Mouse (Mus musculus): Measurements from ENCODE around the gene Inpp5a. TPM values are rescaled to one million over a fixed set of nuclear protein-coding genes. Genes with fewer than 3 reads are reported as not detected.

The Inpp5a gene
- total RNA-seq, 4 experiments from 2014 or later, result 85.2 to 98.8 (median 89.6) TPM

GRCm38 (mm10) chr7:139445621-139446020 is 56.7 kb downstream of the Inpp5a start:
- DNase-seq, result no peak

- DNase-seq, result no peak
Observed at GRCm38 (mm10) chr7:139447381-139447780, 58.5 kb downstream of the Inpp5a start.

GRCm38 (mm10) chr7:139450186-139450998 is 61.5 kb downstream of the Inpp5a start:
- DNase-seq, result peak; percentile 73

DNA sequence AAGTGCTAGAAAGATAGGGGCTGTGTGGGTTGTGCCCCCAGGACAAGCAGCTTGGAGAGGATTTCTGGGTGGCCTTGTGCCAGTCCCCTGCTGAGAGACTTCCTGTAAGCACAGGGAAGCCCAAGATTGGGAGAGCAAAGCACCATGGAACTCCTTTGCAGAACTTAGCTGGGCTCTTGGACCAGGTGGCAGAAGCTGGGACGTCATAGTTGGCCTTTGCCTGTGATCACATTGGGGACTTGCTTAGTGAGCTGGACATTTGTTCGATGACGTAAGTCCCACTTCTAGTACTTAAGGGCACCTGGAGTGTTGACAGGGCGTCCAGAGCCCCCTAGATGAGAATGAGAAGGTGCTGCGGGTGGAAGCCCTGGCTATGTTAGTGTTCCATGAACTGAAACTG is 62.8 kb downstream of the Inpp5a start:
- DNase-seq, result no peak

DNA sequence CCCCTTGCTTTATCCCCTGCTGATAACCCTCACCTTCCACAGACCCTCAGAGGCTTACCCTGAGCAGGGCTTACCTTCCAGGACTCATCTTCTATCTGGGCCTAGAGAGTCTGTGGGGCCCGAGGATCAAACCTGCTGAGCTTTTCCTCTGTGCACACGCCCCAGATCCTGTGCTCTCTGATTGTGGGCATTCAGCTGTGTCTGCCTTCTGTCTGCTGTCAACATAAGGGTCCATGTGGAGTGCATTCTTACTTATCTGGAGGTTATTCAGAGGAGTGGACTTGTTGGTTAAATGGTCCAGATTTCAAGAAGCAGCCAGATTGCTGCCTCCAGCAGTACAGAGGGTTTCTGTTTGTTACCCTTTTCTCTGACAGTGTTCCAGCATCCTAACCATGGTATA is 63.3 kb downstream of the Inpp5a start:
- no peak for DNase-seq

- DNase-seq, result no peak
Observed at GRCm38 (mm10) chr7:139453198-139453597, 64.3 kb downstream of the Inpp5a start.

- DNase-seq, result no peak
Observed at GRCm38 (mm10) chr7:139454285-139454684, 65.4 kb downstream of the Inpp5a start.

DNA sequence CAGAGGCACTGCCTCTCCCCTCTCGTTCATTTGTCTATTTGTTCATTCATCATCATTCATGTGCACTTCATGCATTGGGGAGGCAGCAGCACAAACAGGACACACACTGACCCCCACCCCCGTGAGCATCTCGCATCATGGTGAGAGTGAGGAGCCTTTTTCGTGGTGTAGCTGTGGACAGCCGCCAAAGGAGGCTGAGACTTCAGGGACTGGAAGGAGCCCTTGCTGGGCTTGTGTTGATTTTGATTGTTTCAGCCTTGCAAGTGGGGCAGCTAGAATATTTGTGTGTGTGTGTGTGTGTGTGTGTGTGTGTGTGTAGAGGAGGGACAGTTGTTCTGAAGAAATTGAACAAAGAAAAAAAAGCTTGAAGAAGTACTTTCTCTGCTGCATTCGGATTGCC is 67.8 kb downstream of the Inpp5a start:
- DNase-seq, result no peak

DNA sequence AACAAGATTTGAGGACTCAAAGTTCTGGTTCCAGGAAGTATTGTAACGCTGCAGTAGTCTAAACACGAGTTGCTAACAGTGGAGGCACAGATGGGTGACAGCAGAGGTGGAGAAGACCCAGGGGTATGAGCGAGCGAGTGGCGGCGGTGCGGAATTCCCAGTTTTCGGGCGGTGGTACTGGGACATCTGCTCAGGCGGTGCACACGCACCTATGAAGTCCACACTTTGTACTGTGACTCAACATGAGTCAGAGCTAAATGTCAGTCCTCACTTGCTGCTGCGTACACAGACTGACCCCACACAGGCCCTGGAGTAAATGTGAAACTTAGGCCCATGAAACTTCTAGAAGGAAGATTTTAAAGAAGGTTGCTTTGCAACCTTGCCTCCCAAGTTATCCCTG is 72.4 kb downstream of the Inpp5a start:
- no peak for DNase-seq

- no peak for DNase-seq
Observed at GRCm38 (mm10) chr7:139462142-139462541, 73.2 kb downstream of the Inpp5a start.

DNA sequence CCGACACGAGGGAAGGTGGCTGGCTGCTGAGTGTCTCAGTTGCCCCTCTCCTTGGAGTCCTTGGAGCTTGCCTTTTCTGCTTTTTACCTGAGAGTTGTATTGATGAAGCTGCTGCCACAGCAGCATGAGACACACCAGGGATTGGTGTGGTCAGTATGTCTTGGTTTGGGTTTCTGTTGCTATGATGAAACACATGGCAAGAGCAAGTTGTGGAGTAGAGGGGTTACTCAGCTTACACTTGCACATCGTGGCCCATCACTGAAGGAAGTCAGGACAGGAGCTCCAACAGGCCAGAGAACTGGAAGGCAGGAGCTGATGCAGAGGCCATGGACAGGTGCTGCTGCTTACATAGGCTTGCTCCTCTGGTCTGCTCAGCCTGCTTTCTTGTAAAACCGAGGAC is 76.6 kb downstream of the Inpp5a start:
- no peak for DNase-seq

DNA sequence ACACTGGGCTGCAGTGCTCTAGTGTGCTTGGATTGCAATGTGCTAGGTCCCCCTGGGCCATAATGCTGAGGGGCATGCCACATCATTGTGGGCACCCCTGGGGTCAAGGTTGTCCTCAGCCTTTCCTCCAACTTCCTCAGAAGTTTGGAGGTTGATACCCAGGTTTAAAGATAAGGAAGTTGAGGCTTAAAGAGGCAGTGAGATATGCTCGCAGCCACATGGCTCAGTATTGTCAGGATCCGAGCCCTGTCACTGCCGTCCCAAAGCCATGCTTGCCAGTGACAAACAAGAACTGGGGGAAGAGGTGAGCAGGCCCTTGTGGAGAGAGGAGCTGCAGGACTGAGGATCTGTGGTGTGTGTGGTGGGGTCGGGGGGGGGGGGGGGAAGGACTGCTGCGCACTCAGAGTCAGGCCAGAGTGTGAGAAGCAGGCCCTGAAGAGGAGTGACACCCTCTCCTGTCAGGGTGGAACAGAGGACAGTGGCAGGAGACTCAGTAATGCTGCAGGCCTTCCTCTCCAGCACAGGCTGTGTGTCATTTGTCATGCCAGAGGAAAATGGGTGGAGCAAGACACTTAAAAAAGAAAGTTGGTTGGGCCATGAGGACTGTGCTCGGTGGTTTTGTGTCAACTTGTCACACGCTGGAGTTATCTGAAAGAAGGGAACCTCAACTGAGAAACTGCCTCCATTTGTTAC is 77.7 kb downstream of the Inpp5a start:
- DNase-seq, result peak; percentile 33

GRCm38 (mm10) chr7:139467177-139467895 is 78.4 kb downstream of the Inpp5a start:
- DNase-seq, result peak; percentile 78

- DNase-seq, result peak; percentile 70
Observed at GRCm38 (mm10) chr7:139467896-139468279, 79.0 kb downstream of the Inpp5a start.

DNA sequence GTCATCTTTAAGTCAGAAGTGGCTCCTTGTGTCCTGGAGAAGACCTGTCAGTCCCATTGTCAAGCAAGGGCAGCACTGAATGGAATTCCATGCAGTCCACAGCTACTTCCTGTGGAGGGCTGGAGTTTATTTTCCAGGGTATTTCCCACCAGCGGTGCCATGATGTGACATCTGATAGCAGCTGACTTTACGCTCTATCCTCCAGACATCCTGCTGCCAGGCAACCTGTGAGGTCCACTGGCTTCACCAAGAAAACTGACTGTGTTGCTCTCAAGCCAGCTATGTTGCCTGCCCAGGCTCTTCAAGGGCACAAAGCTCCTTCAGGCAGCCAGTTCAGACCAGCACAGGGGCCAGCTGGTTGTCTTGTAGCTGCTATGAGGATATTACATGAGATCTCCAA is 79.5 kb downstream of the Inpp5a start:
- DNase-seq, result no peak

DNA sequence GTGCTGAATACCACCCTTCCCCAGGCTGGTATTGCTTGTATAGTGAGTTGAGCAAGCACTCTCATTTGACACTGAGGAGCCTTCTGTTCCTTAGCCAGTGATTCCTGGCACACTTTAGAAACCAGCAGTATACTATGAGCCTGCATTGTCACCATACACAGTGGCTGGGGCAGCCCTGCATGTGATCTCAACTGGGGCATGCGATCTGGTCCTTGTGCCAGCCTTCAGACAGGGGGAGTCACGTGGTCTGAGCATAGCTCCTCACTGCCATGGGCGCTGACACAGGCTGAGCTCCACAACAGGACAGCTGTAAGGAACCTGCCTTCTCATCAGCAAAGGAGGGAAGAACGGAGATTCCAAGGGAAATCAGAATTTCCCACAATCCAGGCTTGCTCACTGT is 80.5 kb downstream of the Inpp5a start:
- no peak for DNase-seq

- peak; percentile 56 for DNase-seq
Observed at GRCm38 (mm10) chr7:139470481-139470880, 81.6 kb downstream of the Inpp5a start.

DNA sequence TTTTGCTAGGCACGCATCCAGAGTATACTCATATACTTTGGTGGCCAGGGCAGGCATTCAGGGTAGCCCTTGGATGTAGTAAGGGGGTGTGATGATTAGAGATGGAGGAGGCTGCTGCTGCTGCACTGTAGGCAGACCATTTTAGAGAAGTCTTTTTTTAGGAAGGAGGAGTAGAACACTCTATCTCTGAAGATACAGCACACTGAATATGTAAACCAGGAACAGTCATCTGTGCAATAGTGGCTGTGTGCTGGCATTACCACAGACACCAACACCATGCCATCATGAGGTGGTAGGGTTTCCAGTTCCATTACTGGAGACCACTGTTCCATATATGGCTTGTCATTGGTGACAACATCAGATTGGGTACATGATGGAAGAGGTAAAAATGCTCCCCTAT is 83.1 kb downstream of the Inpp5a start:
- DNase-seq, result no peak

DNA sequence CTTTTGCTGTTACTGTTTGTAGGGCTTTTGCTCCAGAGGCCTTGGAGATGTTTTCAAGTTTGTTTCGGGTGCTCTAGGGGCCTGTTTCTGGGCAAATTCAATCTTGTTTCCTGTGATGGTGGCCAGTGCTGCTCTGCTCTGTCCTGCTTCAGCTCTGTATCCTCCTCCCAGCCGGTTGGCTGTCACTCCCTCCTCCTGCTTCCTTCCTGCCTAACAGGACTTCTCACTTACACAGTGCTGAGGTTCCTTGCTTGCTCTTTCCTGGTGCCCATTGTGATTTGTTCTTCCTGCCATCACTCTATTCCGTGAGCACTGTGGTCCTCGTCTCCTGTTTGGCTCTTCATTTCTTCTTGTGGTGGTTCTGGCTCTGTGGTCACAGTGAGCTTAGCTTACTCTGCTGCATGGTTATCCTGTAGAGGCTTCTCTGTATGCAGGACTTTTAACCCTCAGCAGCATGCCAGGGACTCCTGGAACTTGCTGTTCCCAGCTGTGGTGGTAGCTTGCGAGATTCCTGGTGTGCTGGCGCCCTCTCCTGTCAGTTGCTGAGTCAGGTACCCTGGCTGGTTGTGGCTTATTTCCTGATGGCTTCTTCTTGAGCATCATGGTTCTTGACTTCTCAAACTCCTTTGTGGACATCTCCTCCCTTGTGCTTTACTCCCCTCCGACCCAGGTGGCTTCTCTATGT is 84.1 kb downstream of the Inpp5a start:
- DNase-seq, result peak; percentile 81

DNA sequence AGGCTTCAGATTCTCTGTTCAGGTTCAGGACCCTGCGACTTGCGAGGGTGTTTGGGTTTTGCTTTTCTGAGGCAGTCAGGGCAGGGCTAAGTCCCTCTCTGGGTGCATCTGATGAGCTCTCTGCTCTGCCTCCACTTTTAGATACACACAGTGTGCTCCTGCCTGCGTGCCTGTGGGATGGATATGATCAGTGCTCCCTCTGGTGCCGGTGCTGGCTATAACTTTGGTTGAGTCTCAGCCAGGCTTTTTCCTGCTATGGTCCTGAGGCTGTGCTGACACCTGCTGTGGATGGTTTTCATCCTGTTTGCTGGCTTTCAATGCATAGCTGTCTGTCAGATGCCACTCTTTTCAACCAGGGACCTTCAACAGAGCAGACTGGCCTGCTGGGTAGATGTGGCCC is 87.0 kb downstream of the Inpp5a start:
- DNase-seq, result no peak

DNA sequence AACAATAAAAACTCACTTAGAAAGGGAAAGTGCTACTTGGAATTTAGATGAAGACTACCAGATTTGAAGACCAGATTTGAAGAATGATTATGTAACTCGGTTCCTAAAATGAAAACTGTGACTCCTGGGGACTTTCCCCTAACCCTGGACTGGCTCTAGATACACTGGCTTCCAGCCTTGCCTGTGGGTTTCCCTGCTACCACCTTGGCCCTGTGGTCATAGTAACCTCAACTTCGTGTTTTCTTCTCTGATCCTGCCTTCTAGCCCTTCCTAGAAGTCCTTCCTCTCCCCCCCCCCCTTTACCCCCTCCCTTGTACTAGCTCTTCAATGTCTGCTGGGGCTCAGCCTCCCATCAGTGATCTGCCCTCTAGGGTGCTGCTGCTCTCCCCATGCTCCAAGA is 87.8 kb downstream of the Inpp5a start:
- no peak for DNase-seq

DNA sequence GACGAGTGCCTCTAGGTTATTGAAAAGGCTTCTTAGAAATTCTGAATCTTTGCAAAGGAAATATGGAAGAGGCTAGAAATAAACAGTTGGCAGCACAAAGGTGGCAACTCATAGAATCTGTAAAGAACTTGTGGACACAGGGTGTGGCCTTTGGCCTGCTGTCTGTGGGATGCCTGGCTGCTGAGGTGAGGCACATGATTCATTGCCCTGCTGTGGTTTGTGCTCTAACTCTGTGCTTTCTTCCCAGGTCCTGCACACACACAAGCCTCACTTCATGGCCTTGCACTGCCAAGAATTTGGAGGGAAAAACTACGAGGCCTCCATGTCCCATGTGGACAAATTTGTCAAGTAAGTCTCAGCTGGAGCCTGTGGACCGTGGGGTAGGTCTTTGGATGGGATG is 88.8 kb downstream of the Inpp5a start:
- no peak for DNase-seq

- DNase-seq, result no peak
Observed at GRCm38 (mm10) chr7:139479077-139479476, 90.2 kb downstream of the Inpp5a start.
